Mouse (Mus musculus) spleen, adult 18-20 months (tissue): Measurements from ENCODE around the gene Hoxd13.

Experiments
- DNase-seq, 2 experiments: peaks; one replicate each; pipeline ENCODE4 v3.0.0; 2022; ENCODE audit warnings: mixed read lengths in 2 of 2

Hoxd13 gene

DNA sequence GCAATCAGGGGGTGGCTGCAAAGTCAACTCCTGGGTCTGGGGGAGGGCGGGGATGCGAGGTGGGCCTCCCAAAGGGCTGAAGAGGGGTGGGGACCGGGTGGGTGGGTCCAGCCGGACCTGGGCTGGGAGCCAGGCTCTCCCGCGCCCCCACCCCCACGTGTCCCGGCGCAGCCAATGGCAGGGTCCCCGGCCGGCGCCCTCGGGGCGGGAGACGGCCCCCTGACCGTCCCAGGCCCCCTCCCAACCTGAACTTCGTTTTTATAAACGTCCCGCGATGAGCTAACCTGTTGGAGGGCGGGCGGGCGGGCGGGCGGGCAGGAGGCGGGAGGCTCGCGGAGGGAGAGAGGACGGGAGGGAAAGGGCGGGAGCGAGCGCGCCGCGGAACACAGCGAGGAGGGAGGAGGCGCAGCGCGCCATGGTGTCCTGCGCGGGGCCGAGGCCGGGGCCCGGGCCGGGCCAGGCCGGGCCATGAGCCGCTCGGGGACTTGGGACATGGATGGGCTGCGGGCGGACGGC lies at the start of gene Hoxd13:
Gene Hoxd13, plus strand, starts transcription at position 469 of the 516 bp plus-strand sequence.
- no peak for DNase-seq

DNA sequence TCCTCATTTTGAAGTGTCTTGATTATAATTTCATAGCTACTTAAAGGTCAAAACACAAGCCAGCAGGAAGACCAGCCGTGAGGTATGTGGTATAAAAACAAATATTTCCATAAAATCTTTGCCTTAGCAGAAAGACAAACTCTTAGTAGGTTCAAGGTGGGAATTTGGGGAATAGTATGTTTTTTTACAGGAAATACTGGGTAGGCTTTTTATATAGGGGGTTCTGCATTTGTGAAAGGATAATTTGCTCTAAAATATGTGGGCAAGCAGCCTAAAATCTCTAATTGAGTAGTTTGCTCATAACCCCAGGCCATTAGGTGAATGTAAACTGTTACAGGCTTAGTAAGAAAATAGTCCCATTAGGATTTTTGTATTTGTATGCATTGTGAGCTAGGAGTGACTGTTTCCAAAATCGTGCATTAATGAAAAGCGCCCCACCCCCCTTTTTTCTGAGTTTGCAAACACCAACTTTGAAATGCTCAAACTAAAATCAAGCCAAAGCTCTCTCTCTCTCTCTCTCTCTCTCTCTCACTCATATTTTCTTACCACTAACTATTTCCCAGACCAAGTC lies 48.3 kb upstream of the Hoxd13 start:
- no peak for DNase-seq

DNA sequence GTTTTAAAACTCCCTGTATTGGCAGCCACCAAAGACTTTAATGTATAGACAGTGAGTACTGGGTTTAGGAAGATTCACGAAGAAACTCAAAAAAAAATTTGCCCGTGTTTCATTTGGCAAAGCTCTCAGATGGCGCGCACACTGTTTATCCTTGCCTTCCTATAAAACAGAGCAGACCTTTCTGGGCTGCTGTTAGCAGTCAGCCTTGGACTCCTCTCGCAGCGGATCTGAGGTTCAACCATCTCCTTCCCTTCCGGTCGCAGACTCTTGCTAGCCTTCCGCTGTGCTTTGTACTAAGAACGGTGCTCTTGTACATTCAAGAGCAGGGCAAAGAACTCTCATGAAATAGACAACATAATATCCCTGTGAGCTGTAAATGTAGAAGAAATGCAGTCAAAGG lies 47.7 kb upstream of the Hoxd13 start:
- no peak for DNase-seq

DNA sequence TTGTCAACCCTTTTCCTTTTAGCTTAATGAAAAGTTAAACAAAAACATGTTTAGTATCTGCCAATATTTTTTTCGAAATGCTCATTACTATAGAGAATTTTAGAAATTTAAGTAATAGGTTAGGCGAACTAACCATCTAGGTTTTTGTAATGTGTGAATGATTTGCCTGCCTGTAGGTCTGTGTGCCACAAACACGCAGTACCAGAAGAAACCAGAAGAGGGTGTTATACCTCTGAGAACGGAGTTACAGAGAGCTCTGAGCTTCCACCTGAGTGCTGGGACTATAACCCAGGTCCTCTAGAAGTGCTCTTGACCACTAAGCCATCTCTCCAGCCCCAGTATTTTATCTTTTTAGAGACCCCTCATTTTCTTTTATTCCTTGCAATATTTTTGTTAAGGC lies 32.7 kb upstream of the Hoxd13 start:
- no peak for DNase-seq

GRCm38 (mm10) chr2:74642431-74642830 lies 25.7 kb upstream of the Hoxd13 start:
- no peak for DNase-seq

DNA sequence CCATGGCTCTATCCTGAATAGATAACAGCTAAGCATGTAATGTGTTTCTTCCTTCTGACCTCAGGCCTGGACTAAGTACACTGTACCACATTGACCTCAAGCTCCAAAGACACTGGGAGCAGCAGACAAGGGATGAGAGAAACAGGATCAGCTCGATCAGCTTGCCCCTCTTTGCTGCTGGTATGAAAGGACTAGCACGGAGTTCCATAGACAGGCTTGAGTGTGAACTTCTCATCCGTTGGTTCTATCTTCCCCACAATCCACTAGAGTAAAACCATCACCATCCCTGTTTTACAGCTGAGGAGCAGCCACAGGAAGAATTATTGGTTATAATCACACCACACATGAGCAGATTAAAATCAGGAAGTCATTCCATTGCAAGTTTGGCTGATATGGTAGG lies 22.5 kb upstream of the Hoxd13 start:
- no peak for DNase-seq

DNA sequence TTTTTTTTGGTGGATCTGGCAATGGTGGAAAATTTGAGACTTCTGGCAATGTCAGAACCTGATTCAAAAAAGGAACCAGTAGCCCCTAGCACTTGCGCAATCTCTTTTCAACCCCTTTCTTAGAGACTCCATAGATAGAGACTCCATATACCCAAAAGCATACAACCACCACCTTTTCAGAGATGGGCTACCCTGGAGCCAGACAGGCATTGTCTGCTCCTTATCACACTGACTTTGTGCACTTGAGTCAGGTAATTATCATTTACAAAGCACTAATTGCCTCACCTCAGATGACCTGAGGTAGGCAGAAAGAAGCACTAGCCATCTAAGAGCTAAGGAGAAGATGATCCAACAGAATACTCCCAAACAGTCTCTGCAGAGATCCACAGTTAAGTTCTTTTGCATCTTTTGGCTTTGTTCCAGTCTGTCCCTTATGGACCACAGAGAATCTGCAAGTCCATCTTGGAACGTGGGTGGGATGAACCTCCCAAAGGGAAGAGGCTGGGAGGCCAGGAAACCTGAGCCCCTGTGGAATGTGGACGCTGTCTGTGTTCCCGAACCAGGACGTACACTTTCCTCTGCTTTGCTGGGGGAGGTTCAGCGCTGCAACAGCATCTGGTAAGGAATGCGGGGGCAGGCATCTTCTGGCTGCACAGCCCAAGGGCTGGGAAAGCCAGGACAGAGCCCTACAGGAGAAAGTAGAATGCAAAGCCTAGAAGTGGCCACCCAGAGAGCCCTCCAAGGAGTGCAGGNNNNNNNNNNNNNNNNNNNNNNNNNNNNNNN lies 20.8 kb upstream of the Hoxd13 start:
- no peak for DNase-seq

DNA sequence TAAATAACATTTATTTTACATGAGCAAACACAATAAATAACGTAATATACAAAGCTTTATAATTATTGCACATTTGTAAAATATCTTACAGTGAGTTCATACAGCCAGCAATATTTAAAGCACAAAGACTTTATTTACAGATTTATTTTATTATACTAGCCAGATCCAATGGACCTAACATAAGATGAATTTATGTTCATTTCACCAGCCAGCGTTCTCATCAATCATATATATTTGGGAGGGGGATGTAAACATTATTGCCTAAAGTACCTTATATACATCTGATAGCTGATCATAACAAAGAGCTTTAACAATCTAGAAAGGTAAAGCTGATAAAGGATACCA lies 15.1 kb upstream of the Hoxd13 start:
- DNase-seq, result no peak

- no peak for DNase-seq
Measured at GRCm38 (mm10) chr2:74653781-74654535, 14.2 kb upstream of the Hoxd13 start.

DNA sequence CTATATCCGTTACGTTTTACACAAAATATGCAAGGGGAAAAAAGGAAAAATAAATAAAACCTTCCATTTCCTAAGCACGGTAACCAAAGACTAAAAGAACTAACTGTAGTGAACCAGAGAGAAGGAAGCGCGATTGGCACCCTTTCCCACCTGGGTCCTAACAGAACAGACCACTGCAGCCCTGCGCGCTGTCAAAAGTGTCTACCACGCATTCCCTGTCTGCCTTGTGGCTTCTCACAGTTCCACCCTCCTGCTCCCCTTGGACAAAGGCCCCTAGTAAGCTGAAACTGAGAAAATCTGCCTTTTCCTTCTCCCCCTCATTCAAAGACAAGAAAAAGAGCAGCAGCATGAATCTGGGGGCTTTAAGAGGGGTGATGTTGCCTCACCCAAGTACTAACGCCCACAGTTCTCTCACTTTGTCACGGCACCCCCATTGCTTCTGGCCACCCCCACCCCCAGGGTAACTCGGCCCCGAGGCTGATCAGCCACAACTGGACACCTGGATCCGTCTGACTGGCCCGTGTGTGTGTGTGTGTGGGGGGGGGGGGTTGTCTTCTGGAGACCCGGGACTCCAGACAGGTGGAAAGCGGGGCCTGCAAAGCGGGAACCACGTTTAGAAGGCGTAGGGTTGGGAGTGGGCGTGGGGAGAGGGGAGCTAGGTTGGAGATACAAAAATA lies 13.2 kb upstream of the Hoxd13 start:
- no peak for DNase-seq

- no peak for DNase-seq
Measured at GRCm38 (mm10) chr2:74655420-74655781, 12.7 kb upstream of the Hoxd13 start.

DNA sequence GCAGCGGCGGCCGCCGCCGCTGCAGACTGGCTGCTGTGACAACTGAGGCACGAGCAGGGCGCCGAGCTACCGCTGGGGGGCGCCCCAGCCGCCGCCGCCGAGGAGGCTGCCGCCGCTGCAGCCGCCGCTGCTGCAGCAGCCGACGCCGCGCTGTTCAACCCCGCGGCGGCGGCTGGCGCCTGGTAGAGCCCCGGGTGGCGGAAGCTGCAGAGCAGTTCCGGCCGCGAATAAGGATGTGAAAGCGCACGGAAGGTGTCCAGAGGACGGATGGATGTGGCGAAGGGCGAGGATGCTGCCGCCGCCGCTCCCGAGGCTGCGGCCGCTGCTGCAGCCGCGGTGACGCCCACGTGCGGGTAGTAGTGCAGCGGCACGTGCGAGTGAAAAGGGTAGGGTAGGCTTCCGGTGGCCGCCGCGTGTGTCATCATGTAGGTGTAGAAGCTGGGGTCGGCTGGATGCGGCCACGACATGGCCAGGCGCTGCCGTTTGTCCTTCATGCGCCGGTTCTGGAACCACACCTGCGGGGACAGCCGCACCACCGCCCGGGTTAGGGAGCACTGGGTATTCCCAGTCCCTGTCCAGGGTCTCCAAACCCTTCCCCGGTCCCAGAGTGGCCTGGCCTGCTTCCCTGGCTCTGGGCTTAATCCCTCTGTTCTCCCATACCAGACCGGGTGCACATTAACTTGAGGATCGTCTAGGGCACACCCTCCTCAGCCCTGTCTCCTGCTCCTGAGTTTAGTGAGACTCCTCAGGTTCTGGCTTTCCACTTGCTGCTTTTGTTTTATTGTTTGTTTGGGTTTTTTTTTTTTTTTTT lies 12.1 kb upstream of the Hoxd13 start:
- DNase-seq, result no peak

GRCm38 (mm10) chr2:74656632-74657021 lies 11.5 kb upstream of the Hoxd13 start:
- no peak for DNase-seq

- no peak for DNase-seq
Measured at GRCm38 (mm10) chr2:74657251-74658023, 10.7 kb upstream of the Hoxd13 start.

DNA sequence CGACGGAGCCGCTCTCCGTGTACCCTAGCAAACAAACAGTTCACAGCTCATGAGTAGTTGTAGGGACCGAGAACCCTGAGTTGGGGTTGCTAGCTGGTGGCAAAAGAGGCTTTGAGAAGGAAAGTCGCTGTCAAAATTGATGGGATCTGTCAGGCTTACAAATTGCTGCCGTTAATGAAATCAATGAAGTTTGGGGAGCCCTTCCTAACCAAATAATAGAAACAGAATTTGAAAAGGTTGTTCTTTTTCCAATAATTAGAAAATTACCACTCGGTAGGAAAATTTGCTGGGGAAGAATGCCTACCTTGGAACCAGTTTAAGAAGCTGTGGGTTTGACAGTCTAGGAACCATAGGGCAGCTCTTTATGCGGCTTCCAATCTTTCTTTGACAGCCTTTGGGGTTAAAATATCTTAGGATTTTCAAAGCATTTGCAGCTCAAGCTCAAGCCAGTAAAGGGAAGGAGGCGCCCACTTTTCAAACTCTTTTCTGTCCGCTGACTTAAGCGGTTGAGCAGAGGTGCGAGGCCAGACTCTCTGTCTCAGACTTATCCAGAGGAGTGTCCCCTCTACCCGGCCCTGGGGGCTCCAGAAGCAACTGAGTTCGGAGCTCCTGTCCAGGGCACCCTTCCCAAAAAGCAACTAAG lies 10.0 kb upstream of the Hoxd13 start:
- no peak for DNase-seq

DNA sequence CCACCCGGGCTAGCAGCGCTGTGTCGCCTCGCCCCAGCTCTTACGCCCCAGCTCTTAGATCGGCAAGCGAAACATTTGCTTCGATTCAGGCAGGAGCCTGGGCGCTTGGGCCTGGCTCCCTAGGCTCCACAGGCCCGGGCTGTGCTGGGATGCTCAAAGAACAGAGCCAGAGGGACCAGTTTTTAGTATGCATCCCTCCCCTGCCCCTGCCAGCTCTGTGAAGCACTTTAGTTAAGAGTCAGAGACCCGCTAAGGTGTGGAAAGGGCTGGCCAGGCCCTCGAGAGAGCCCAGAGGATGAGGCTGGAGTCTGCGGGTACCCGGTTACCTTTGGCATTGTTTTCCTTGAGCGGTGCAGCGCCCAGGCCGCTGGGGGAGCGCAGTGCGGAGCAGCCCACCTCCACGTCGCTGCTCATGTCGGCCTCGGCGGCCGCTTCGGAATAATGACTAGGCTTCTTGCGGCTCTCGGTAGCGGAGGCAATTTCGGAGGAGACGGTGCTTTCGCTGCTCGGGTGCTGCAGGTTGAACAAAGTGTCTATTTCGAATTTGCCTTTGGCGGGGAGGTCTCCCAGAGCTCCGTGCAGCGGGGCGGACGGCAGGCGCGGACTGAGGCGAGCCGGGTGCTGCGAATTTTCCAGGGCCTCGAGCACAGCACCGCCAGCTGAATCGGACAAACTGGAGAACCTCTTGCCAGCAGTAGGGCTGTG lies 9.3 kb upstream of the Hoxd13 start:
- no peak for DNase-seq

DNA sequence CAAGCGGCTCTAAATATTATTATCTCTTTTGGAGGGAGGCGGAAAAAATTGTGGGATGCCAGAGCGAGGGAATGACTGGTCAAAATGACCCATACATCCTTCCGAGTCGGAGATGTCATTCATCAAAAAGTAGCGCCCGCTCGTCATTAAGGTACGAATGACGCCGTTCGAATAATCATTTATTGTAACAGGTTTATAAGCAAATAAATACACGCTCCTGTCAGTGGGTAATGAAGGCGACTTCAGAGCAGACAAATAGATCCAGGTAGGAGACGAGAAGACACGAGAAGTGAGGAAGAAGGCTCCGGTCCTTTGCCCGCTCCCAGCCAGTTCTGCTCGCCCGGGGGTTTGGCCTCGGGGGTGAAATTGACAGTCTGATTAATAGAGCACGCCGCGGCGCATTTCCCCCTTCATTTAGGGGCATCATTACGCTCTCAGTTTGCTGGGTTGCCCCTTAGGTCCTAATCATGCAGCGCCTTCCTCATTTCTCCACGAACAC lies 8.6 kb upstream of the Hoxd13 start, which contains the start of gene Evx2:
Gene Evx2, minus strand, starts transcription at position 51 of the 499 bp plus-strand sequence.
- DNase-seq, result no peak

GRCm38 (mm10) chr2:74660421-74661375 lies 7.4 kb upstream of the Hoxd13 start:
- DNase-seq, result no peak

DNA sequence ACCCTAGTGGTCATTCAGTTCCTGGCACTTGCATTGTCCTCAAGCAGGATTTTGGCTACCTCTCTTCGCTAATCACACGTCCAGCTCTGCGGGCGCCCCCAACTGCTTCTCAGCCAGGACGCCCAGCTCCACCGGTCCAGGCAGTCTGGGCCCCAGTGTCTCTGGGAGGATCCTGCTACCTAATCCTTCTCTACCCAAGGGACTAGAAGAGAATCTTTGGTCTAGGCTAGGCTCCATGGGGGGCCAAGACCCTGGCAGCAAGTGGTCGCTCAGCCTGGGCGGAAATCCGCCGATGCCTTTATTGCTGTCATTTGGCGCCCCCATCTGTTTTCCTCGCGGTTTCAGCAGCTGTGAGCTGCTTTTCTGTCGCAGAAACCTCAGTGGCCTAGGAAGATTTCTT lies 6.4 kb upstream of the Hoxd13 start:
- DNase-seq, result no peak
